Mouse (Mus musculus): ENCODE measurements around the gene Rgs16.

Rgs16 gene

DNA sequence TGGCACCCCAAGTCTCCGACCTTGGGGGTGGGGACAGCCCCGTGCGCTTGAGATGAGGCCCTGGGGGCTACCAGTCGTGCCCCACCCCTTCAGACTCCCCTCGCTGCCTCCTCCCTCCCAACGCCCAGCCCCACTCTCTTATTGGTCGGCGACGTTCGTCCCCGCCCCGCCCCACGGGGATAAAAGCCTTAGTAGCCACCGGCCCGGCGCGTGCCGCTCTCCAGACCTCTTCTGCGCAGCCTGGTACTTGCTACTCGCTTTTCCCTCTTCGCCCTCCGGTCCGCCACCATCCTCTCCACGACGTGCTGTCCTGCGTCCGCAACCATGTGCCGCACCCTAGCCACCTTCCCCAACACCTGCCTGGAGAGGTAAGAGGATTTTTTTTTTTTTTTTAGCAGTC is at the start of gene Rgs16:
Rgs16 (plus strand) TSS at position 205 of the 400 bp plus-strand sequence.
- peak; percentile 57 for DNase-seq

DNA sequence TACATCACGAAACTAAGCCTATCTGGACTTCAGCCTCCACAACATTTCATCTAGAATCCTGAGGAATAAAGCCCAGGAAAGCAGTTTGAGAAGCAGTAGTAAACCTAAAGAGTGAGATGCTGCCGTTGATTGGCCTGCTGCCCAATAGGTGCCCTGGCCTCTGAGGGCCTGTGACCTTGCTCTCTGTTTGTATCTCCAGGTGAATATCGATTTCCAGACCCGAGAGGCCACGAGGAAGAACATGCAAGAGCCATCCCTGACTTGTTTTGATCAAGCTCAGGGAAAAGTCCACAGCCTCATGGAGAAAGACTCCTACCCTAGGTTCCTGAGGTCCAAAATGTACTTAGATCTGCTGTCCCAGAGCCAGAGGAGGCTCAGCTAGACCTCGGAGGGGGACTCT is 47.6 kb upstream of the Rgs16 start:
- DNase-seq, result no peak

GRCm38 (mm10) chr1:153694372-153695120 is 45.6 kb upstream of the Rgs16 start:
- no peak for DNase-seq

GRCm38 (mm10) chr1:153695398-153695797 is 44.8 kb upstream of the Rgs16 start:
- no peak for DNase-seq

DNA sequence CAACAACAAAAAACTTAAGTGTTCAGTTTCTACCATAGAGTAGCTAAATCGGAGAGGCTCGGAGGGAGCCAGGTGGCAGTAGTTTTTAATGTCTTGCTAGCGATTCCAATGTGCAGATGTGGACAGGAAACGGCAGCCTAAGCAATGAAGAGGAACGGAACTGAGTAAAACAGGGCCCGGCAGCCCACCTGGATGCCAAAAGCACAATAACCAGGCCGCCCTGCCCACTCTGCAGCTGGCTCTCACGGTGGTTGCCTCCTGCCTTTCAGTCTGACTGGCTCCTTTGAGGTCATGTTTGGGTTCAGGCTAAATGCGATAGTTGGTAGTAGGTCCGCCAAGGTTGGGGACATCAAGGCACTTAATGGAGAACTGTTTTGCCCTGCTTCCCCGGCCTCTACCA is 44.1 kb upstream of the Rgs16 start:
- no peak for DNase-seq

DNA sequence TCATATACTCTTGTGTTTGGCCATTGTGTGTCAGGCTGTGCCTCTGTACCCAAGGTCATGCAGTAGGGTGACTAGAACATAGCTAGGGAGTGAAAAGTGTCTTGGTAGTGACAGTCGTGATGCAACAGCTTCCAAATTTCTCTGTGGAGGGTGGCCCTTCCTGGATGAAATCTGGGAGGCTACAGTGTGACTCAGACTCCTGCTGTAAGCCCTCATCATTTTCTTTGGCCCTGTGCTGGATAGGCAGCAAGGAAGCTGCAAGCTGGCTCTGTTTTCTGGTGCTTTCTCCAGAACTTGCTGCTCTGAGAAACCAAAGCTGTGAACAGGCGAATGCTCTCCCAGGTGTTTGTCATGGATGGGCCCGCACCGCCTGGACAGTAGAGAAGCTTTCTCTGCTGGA is 43.6 kb upstream of the Rgs16 start:
- DNase-seq, result no peak

- DNase-seq, result peak; percentile 15
Measured at GRCm38 (mm10) chr1:153697581-153698251, 42.4 kb upstream of the Rgs16 start.

- peak; percentile 4 for DNase-seq
Measured at GRCm38 (mm10) chr1:153698311-153699084, 41.7 kb upstream of the Rgs16 start.

DNA sequence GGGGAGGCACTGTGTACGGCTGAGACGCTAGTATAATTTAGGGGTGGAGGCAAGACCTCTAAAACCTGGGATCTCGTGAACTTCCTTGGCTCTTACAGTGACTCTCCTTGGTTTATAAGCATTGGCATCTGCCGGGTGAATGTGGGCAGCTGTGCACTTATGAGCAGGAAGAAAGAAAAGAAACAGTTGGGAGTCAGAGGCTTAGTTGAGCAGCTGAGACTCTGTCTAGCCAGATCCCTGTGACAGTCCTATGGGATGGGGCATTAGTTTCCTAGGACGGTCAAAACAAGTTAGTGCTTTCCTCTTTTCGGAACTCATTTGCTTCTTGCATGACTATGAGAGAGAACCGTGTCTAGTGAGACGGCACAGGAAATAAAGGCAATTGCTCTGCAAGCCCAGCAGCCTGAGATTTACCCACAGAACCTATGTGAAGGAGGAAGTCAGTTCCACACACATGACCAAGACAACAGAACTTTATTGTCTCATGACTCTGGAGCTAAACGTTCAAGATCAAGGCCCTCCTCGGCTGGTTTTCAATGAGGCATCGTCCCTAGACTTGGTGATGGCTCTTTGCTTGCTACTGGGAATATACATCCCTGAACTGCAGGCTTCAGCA is 39.6 kb upstream of the Rgs16 start:
- no peak for DNase-seq

DNA sequence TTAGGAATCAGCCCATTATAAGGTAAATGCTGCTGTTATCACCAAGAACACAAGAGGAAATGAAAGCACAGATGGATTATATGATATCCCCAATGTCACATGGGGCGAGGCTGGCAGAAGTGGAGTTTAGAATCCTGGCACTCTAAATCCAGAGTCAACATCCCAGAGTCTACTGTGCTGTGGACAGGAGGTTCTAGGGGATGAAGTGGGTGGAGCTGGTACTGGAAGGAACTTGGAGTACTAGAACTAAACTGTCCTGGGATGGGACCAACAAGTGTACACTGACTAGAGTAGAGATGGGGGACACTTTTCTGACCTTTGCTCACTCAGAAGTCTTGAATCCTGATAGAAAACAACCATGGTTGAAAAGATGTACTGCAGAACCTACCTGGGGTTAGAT is 38.7 kb upstream of the Rgs16 start:
- DNase-seq, result no peak

DNA sequence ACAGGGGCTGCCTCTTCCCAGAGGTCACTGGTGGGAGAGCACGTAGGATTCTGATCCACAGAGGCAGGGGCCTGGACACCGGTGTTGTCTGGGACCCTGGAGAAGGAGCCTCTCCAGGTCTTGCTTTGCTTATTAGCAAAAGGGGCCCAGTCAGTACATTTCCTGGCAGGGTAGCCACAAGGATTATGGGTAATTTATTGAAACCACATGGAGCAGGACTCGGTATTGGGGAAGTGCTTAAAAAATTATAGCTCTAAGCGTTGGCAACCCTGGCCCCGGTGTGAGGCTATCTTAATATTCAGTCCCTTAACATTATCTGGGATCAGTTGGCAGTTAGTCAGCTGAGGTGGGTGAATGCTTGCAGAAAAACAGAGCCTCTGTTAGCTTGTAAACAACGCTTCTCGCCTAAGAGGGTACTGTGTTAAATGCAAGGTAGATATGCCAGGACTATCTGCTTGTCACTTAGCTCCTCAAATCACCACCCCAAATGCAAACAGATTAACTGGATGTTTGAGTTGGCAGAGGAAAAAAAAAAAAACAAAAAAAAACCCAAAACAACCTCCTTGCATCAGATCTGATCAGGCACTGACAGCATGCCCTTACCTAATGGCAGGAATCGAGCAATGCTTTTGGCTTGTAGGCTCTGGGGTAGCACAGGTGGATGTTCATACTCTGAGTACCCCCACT is 37.8 kb upstream of the Rgs16 start:
- no peak for DNase-seq

DNA sequence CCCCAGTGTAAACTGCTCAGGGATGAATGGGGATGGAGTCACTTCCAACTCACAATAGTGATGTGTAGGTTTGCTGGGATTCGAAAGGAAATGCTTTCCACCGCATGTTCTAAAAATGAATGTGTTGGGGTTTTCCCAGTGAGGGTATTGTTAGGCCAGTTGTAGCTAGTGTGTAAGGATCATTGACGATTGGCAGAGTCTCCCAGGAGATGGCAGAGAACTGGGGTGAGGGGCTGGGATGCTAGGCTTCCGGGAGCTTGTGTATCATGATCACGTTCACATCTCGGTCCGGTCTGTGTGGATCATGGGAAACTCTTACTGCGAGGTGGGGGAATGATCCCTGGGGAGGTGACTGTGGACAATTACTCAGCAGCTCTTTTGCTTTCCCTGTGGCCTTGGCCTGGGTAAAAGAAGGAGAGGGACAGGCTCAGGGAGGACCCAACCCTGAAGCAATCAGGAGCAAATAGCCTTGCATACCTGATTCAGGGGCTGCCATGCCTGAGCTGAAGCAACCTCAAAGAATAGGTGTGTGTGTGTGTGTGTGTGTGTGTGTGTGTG is 37.2 kb upstream of the Rgs16 start:
- DNase-seq, result no peak

GRCm38 (mm10) chr1:153703445-153703991 is 36.6 kb upstream of the Rgs16 start:
- DNase-seq, result no peak

DNA sequence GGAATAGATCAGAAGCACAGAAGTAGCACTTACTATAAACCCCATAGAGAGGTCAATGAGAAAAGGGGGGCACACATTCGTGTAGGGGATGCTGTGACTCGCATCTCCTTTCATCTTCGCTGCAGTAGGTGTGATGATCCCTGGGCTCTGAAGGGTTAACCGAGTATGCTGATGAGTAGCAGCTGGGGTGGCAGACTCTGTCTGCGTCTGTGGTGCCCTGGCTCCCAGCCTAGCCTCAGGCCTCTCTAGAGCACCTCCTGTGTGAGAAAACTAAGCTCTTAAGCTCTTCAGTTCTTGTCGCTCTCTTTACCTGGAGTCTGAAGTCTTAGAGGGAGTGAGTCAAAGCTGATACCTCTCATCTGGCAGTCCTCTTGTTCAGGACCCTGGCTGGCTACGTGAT is 36.0 kb upstream of the Rgs16 start:
- DNase-seq, result no peak

GRCm38 (mm10) chr1:153704996-153705395 is 35.2 kb upstream of the Rgs16 start:
- DNase-seq, result no peak

DNA sequence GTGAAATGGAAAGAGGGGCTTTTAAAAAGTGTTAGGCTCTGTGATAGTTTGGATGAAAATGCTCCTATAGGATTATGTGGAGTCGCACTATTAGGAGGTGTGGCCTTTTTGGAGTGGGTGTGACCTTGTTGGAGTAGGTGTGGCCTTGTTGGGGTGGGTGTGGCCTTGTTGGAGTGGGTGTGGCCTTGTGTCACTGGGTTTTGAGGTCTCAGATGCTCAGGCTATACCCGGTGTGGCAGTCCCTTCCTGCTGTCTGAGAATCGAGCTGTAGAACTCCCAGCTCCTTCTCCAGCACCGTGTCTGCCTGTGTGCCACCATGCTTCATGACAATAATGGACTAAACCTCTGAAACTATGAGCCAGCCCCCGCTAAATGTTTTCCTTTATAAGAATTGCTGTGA is 31.5 kb upstream of the Rgs16 start:
- no peak for DNase-seq

DNA sequence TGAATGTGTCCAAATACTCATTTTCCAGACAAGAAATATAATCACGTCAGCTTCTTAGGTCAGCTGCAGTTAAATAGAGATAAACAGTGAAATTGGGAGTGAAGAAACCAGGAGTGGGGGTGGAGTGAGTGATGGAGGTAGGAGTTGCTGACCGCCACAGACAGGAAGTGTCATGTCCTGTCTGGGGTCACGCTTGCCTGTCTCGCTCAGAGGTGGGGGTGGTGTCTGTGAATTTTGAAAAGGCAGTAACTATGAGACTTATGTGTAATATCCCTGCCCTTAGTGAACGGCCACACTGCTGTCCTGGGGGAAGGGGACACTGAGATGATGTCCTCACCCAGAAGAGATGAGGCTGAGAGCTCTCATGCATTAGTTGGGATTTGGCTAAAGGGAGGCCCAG is 30.7 kb upstream of the Rgs16 start:
- no peak for DNase-seq

GRCm38 (mm10) chr1:153711544-153712262 is 28.4 kb upstream of the Rgs16 start:
- no peak for DNase-seq

DNA sequence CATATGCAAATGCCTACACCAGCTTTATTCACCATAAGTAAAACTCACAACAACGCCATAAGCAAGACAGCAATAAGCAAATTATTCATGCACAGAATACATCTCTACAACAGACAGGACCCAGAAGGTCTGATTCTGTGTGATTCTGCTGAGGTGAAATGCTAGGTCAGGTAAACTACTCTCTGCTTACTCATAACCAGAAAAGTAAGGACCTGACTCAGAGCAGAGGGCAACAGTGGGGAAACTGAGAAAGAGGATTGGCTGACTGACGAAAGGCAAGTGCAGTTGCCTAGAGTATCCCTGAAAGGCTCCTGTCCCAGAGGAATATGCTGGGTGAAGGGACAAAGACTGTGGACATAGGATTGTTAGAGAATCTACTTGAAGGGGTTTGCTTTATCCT is 27.5 kb upstream of the Rgs16 start:
- DNase-seq, result no peak

- DNase-seq, result no peak
Measured at GRCm38 (mm10) chr1:153717990-153718389, 22.2 kb upstream of the Rgs16 start.

DNA sequence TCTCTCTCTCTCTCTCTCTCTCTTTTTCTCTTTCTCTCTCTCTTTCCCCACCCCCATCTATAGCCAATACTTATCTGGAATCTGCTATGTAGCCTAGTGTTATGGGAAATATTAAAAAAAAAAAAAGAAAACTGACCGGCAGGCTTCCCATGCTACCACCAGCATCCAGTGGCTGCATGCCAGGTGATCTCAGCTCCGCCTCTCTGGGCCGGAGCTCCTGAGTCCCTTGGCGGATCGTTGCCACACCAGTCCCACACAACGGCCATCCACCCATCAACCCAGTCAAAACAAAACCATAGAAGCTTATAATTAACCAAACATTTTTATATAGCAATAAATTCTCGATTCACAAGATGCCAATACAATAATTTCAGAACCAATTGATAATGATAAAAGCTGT is 19.2 kb upstream of the Rgs16 start:
- DNase-seq, result no peak

All from kidney, adult 11 months (tissue).